Mouse (Mus musculus) forebrain, embryonic 15.5 days (tissue): Measurements from ENCODE around the gene Gapvd1. TPM values are rescaled to one million over a fixed set of nuclear protein-coding genes. Genes with fewer than 3 reads are reported as not detected.

Source experiments
- ATAC-seq: fragments of 200-750 bp; cut with Nextera tagmentation; replicated peaks from 2 replicates; pipeline ENCODE4 v1.8.0; 2017; ENCODE audit warnings: mild to moderate bottlenecking, moderate TSS enrichment, moderate library complexity
- H3K27ac ChIP-seq: fragments of 300-500 bp; sonication (generic); replicated peaks from 2 replicates; pipeline ENCODE4 v1.5.1; 2015; ENCODE audit warnings: mild to moderate bottlenecking, inconsistent platforms
- H3K27me3 ChIP-seq: fragments of 300-500 bp; sonication (generic); 2 replicates; pipeline ENCODE4 v1.6.1; 2015; ENCODE audit warnings: inconsistent platforms
- H3K36me3 ChIP-seq: fragments of 300-500 bp; sonication (generic); 2 replicates; pipeline ENCODE4 v1.6.1; 2015; ENCODE audit warnings: mild to moderate bottlenecking, inconsistent platforms
- H3K4me1 ChIP-seq: fragments of 300-500 bp; sonication (generic); 2 replicates; pipeline ENCODE4 v1.6.1; 2015; ENCODE audit warnings: inconsistent platforms
- H3K4me2 ChIP-seq: fragments of 300-500 bp; sonication (generic); replicated peaks from 2 replicates; pipeline ENCODE4 v1.6.1; 2015; ENCODE audit warnings: mild to moderate bottlenecking, inconsistent platforms
- H3K4me3 ChIP-seq: fragments of 300-500 bp; sonication (generic); 2 replicates; pipeline ENCODE4 v1.5.1; 2015; ENCODE audit warnings: mild to moderate bottlenecking, inconsistent platforms
- H3K9ac ChIP-seq: fragments of 300-500 bp; sonication (generic); replicated peaks from 2 replicates; pipeline ENCODE4 v1.6.1; 2015; ENCODE audit warnings: mild to moderate bottlenecking, inconsistent platforms
- H3K9me3 ChIP-seq: fragments of 300-500 bp; sonication (generic); 2 replicates; pipeline ENCODE4 v1.6.1; 2016; ENCODE audit warnings: inconsistent platforms
- WGBS: fragments of 180-500 bp; shearing (Covaris S2); methylation state at CpG from one replicate; pipeline ENCODE4 v1.1.7; 2015; ENCODE audit warnings: mixed read lengths; 5-methylcytosine and 5-hydroxymethylcytosine counted together
- polyA plus RNA-seq: library from polyadenylated mRNA; unstranded; fragments of >200 nt; fragmentation: Nextera tagmentation; extraction: Ambion mirVana; gene quantifications from 2 replicates; pipeline ENCODE4 v1.2.1, GENCODE M21; 2015

Gene Gapvd1
- polyA plus RNA-seq, 1 experiment from 2014 or later: 134 TPM

GRCm38 (mm10) chr2:34737911-34738310 lies 17.1 kb downstream of the Gapvd1 start:
- 84% methylated on average over 1 of the region's 1 CpGs for WGBS
- no peaks in the 10 kb centered on the region for H3K9me3 ChIP-seq
- no peak overlapping the region for H3K4me2 ChIP-seq
- no peaks in the 10 kb centered on the region for H3K36me3 ChIP-seq
- no peak overlapping the region for H3K9ac ChIP-seq
- no peak overlapping the region for H3K4me3 ChIP-seq
- ATAC-seq: no peak
- H3K27ac ChIP-seq: no peak overlapping the region
- no peaks in the 10 kb centered on the region for H3K4me1 ChIP-seq
- no peaks in the 10 kb centered on the region for H3K27me3 ChIP-seq

- no peak for ATAC-seq
- Histone ChIP-seq H3K27ac (no peak overlapping the region), H3K4me2 (no peak overlapping the region), H3K27me3 (no peaks in the 10 kb centered on the region), H3K4me3 (no peak overlapping the region), H3K9ac (no peak overlapping the region), H3K9me3 (no peaks in the 10 kb centered on the region), H3K36me3 (no peaks in the 10 kb centered on the region), H3K4me1 (no peaks in the 10 kb centered on the region)
- WGBS: 78% methylated on average over 1 of the region's 1 CpGs
Measured at GRCm38 (mm10) chr2:34736626-34737025, 18.4 kb downstream of the Gapvd1 start.

- Histone ChIP-seq H3K36me3 (peaks cover 57% of the 10 kb centered on the region), H3K4me3 (no peak overlapping the region), H3K27me3 (no peaks in the 10 kb centered on the region), H3K27ac (no peak overlapping the region), H3K4me2 (no peak overlapping the region), H3K9ac (no peak overlapping the region), H3K4me1 (no peaks in the 10 kb centered on the region), H3K9me3 (no peaks in the 10 kb centered on the region)
- 94% methylated on average over 8 of the region's 8 CpGs for WGBS
- ATAC-seq: no peak
Measured at GRCm38 (mm10) chr2:34727045-34727728, 27.8 kb downstream of the Gapvd1 start.

- Histone ChIP-seq H3K4me2 (no peak overlapping the region), H3K27ac (no peak overlapping the region), H3K4me1 (no peaks in the 10 kb centered on the region), H3K9me3 (no peaks in the 10 kb centered on the region), H3K4me3 (no peak overlapping the region), H3K9ac (no peak overlapping the region), H3K27me3 (no peaks in the 10 kb centered on the region), H3K36me3 (peaks cover 70% of the 10 kb centered on the region)
- no peak for ATAC-seq
- WGBS: 98% methylated on average over 5 of the region's 5 CpGs
Measured at GRCm38 (mm10) chr2:34725269-34725668, 29.8 kb downstream of the Gapvd1 start.

- H3K36me3 ChIP-seq: peaks cover 66% of the 10 kb centered on the region
- H3K4me3 ChIP-seq: no peak overlapping the region
- H3K4me1 ChIP-seq: no peaks in the 10 kb centered on the region
- no peak for ATAC-seq
- no peak overlapping the region for H3K4me2 ChIP-seq
- H3K9ac ChIP-seq: no peak overlapping the region
- no peak overlapping the region for H3K27ac ChIP-seq
- H3K27me3 ChIP-seq: no peaks in the 10 kb centered on the region
- H3K9me3 ChIP-seq: no peaks in the 10 kb centered on the region
- 88% methylated on average over 2 of the region's 2 CpGs for WGBS
Measured at GRCm38 (mm10) chr2:34718196-34718595, 36.8 kb downstream of the Gapvd1 start.

GRCm38 (mm10) chr2:34711904-34712303 lies 43.1 kb downstream of the Gapvd1 start:
- 95% methylated on average over 6 of the region's 6 CpGs for WGBS
- Histone ChIP-seq H3K4me2 (no peak overlapping the region), H3K4me3 (no peak overlapping the region), H3K9me3 (no peaks in the 10 kb centered on the region), H3K27me3 (no peaks in the 10 kb centered on the region), H3K4me1 (no peaks in the 10 kb centered on the region), H3K27ac (no peak overlapping the region), H3K9ac (no peak overlapping the region), H3K36me3 (peaks cover 85% of the 10 kb centered on the region)
- no peak for ATAC-seq

- 91% methylated on average over 1 of the region's 1 CpGs for WGBS
- no peak for ATAC-seq
- Histone ChIP-seq H3K9ac (no peak overlapping the region), H3K27ac (no peak overlapping the region), H3K27me3 (no peaks in the 10 kb centered on the region), H3K36me3 (peaks cover 92% of the 10 kb centered on the region), H3K4me2 (no peak overlapping the region), H3K4me1 (no peaks in the 10 kb centered on the region), H3K9me3 (no peaks in the 10 kb centered on the region), H3K4me3 (no peak overlapping the region)
Measured at GRCm38 (mm10) chr2:34708675-34709074, 46.4 kb downstream of the Gapvd1 start.

- Histone ChIP-seq H3K27me3 (no peaks in the 10 kb centered on the region), H3K9ac (no peak overlapping the region), H3K4me2 (no peak overlapping the region), H3K4me3 (no peak overlapping the region), H3K4me1 (no peaks in the 10 kb centered on the region), H3K9me3 (no peaks in the 10 kb centered on the region), H3K36me3 (peaks cover 69% of the 10 kb centered on the region), H3K27ac (no peak overlapping the region)
- no peak for ATAC-seq
Measured at GRCm38 (mm10) chr2:34696592-34696991, 58.4 kb downstream of the Gapvd1 start.

- H3K9me3 ChIP-seq: no peaks in the 10 kb centered on the region
- peaks cover 72% of the 10 kb centered on the region for H3K36me3 ChIP-seq
- H3K4me2 ChIP-seq: no peak overlapping the region
- H3K4me1 ChIP-seq: no peaks in the 10 kb centered on the region
- H3K4me3 ChIP-seq: no peak overlapping the region
- no peak for ATAC-seq
- H3K27ac ChIP-seq: no peak overlapping the region
- H3K9ac ChIP-seq: no peak overlapping the region
- H3K27me3 ChIP-seq: no peaks in the 10 kb centered on the region
- 97% methylated on average over 10 of the region's 10 CpGs for WGBS
Measured at GRCm38 (mm10) chr2:34692861-34693260, 62.2 kb downstream of the Gapvd1 start.

- Histone ChIP-seq H3K4me3 (no peak overlapping the region), H3K9me3 (no peaks in the 10 kb centered on the region), H3K9ac (no peak overlapping the region), H3K4me2 (no peak overlapping the region), H3K27ac (no peak overlapping the region), H3K27me3 (no peaks in the 10 kb centered on the region), H3K4me1 (no peaks in the 10 kb centered on the region), H3K36me3 (peaks cover 76% of the 10 kb centered on the region)
- no peak for ATAC-seq
- 85% methylated on average over 9 of the region's 9 CpGs for WGBS
Measured at GRCm38 (mm10) chr2:34684076-34684870, 70.8 kb downstream of the Gapvd1 start.

- Histone ChIP-seq H3K9me3 (no peaks in the 10 kb centered on the region), H3K4me2 (no peak overlapping the region), H3K9ac (no peak overlapping the region), H3K36me3 (peaks cover 62% of the 10 kb centered on the region), H3K4me3 (no peak overlapping the region), H3K4me1 (no peaks in the 10 kb centered on the region), H3K27ac (no peak overlapping the region), H3K27me3 (no peaks in the 10 kb centered on the region)
- no peak for ATAC-seq
- WGBS: 90% methylated on average over 4 of the region's 4 CpGs
Measured at GRCm38 (mm10) chr2:34677976-34678375, 77.1 kb downstream of the Gapvd1 start.

- H3K27me3 ChIP-seq: no peaks in the 10 kb centered on the region
- 91% methylated on average over 8 of the region's 8 CpGs for WGBS
- no peak overlapping the region for H3K4me3 ChIP-seq
- H3K36me3 ChIP-seq: peaks cover 53% of the 10 kb centered on the region
- H3K4me2 ChIP-seq: no peak overlapping the region
- H3K9ac ChIP-seq: no peak overlapping the region
- ATAC-seq: no peak
- no peaks in the 10 kb centered on the region for H3K4me1 ChIP-seq
- H3K9me3 ChIP-seq: no peaks in the 10 kb centered on the region
- no peak overlapping the region for H3K27ac ChIP-seq
Measured at GRCm38 (mm10) chr2:34677061-34677460, 78.0 kb downstream of the Gapvd1 start.
